Mouse (Mus musculus): Measurements from ENCODE around the gene Flnb. TPM values are rescaled to one million over a fixed set of nuclear protein-coding genes. Genes with fewer than 3 reads are reported as not detected.
A peak's percentile ranks its signal among the peaks of the same experiment; 100 is the strongest.

Flnb gene
- total and polyA plus RNA-seq, 3 experiments, result 29.5 to 74.0 (median 61.6) TPM

DNA sequence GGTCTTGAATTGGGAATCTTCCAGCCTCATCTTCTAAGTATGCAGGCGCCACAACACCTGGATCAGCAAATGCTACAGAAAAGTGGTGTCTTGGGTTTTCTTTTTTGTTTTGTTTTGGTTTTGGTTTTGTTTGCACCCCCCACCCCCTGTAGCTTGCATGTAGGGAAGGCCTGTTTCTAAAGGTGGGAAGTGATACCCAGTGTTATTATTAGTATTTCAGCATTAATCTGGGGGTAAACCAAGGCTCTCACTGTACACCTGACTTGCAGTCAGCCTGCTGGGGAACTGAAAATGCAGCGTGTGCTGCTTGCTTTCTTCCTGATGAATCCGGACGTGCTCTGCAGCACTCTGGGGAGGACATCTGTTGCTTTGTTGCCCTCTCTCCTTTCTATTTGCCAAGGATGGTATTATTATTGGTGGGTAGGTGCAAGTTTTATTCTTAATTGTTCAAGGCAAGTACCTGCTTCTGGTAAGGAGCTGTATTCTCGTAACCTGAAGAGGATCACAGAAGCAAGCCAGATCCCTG lies 20.9 kb downstream of the Flnb start:
- Histone ChIP-seq H3K79me2 (replicated peaks; ENCODE audit: control insufficient read depth, extremely low read depth, insufficient read depth, poor library complexity, severe bottlenecking) (peaks cover 33% of the 10 kb centered on the region), H3K27ac (ENCODE audit: insufficient read depth, low read depth) (peak overlapping the region; percentile 30; the same call in 1 of the 2 replicates), H3K9ac (ENCODE audit: insufficient read depth, low read depth) (no peak overlapping the region), H3K27me3 (replicated peaks) (no peaks in the 10 kb centered on the region), H3K9me3 (replicated peaks; ENCODE audit: low read length) (no peaks in the 10 kb centered on the region), H3K36me3 (replicated peaks in 1 of 2; ENCODE audit: control insufficient read depth in 1 of 2, insufficient read depth in 1 of 2, low read length in 1 of 2) (peaks cover 4 to 76% of the 10 kb centered on the region in 2 experiments), H3K4me1 (ENCODE audit: control insufficient read depth in 1 of 2, insufficient read depth in 2 of 2) (peaks cover 18 to 87% of the 10 kb centered on the region in 2 experiments), H3K4me2 (ENCODE audit: insufficient read depth, low read depth, poor library complexity, severe bottlenecking) (peak overlapping the region; percentile 67), H3K4me3 (replicated peaks in 1 of 3; ENCODE audit: low read depth in 2 of 3, low read length in 2 of 3, poor library complexity in 1 of 3) (peak overlapping the region in 1 of 3 experiments; percentile 0)
- TF ChIP-seq EP300 (IDR thresholded peaks at IDR 0.05; ENCODE audit: low read length), result peak; percentile 59
- no peak for TF ChIP-seq RAD21 (IDR thresholded peaks at IDR 0.05; ENCODE audit: low read depth, low read length)
- TF ChIP-seq MAX (IDR thresholded peaks at IDR 0.05; ENCODE audit: low read length), result no peak; the same call in 1 of the 2 replicates
- no peak for TF ChIP-seq USF1 (IDR thresholded peaks at IDR 0.05; ENCODE audit: low read depth, low read length)
- TF ChIP-seq POLR2AphosphoS2 (IDR thresholded peaks at IDR 0.05; ENCODE audit: low read depth, low read length), result no peak
- TF ChIP-seq SIN3A (IDR thresholded peaks at IDR 0.05; ENCODE audit: low read length), result 0 out of 2 replicates have a peak, but pooled peaks have one; percentile 24
- peak; percentile 57; the same call in 1 of the 2 replicates for TF ChIP-seq BHLHE40 (IDR thresholded peaks at IDR 0.05; ENCODE audit: low read depth, low read length)
- TF ChIP-seq MEF2A (IDR thresholded peaks at IDR 0.05; ENCODE audit: borderline replicate concordance, low read depth, low read length), result peak; percentile 55; the same call in 1 of the 2 replicates
- 0 out of 2 replicates have a peak, but pooled peaks have one; percentile 30 for TF ChIP-seq IRF4 (IDR thresholded peaks at IDR 0.05; ENCODE audit: low read depth, low read length)
- peak; percentile 47 for TF ChIP-seq TCF12 (IDR thresholded peaks at IDR 0.05; ENCODE audit: low read depth, low read length)
- TF ChIP-seq KAT2A (IDR thresholded peaks at IDR 0.05; ENCODE audit: insufficient replicate concordance, low read length), result no peak
- 0 out of 2 replicates have a peak, but pooled peaks have one; percentile 27 for TF ChIP-seq MXI1 (IDR thresholded peaks at IDR 0.05; ENCODE audit: low read depth, low read length)
- no peak for TF ChIP-seq SMC3 (IDR thresholded peaks at IDR 0.05; ENCODE audit: low read depth, low read length)
- TF ChIP-seq ELF1 (IDR thresholded peaks at IDR 0.05; ENCODE audit: low read depth, low read length), result peak; percentile 20; the same call in 1 of the 2 replicates
- TF ChIP-seq ETS1 (conservative IDR thresholded peaks at IDR 0.05; ENCODE audit: low read depth, low read length), result peak; percentile 63
- in situ Hi-C loops (cut with MboI; ENCODE audit: low pct_ligation_motif_present, low pct_unique_long_range_greater_than_20kb, low sequenced_read_pairs), result no loop called here
- peak; percentile 49 for DNase-seq (ENCODE audit: extremely low read depth)
- dilution Hi-C loops (cut with MboI; ENCODE audit: extremely low pct_ligation_motif_present, extremely low pct_unique_long_range_greater_than_20kb, low sequenced_read_pairs), result no loop called here

GRCm38 (mm10) chr14:7839950-7840514 lies 22.3 kb downstream of the Flnb start:
- Histone ChIP-seq H3K4me3 (replicated peaks in 1 of 3; ENCODE audit: low read depth in 2 of 3, low read length in 2 of 3, poor library complexity in 1 of 3) (no peak overlapping the region), H3K9me3 (replicated peaks; ENCODE audit: low read length) (no peaks in the 10 kb centered on the region), H3K27me3 (replicated peaks) (no peaks in the 10 kb centered on the region)

More at GRCm38 (mm10) chr14:7839950-7840514, 22.3 kb downstream of the Flnb start:
- peaks cover 4 to 78% of the 10 kb centered on the region in 2 experiments for H3K36me3 ChIP-seq (replicated peaks in 1 of 2; ENCODE audit: control insufficient read depth in 1 of 2, insufficient read depth in 1 of 2, low read length in 1 of 2)
- TF ChIP-seq CHD2 (IDR thresholded peaks at IDR 0.05; ENCODE audit: low read length), result no peak
- no peak for TF ChIP-seq UBTF (IDR thresholded peaks at IDR 0.05; ENCODE audit: low read depth, low read length)
- no peak for TF ChIP-seq TCF12 (IDR thresholded peaks at IDR 0.05; ENCODE audit: low read depth, low read length)
- TF ChIP-seq POLR2AphosphoS2 (IDR thresholded peaks at IDR 0.05; ENCODE audit: low read depth, low read length), result no peak
- no peak for TF ChIP-seq ZKSCAN1 (IDR thresholded peaks at IDR 0.05; ENCODE audit: borderline replicate concordance, low read depth, low read length)
- no peak for TF ChIP-seq MEF2A (IDR thresholded peaks at IDR 0.05; ENCODE audit: borderline replicate concordance, low read depth, low read length)
- TF ChIP-seq MAFK (IDR thresholded peaks at IDR 0.05; ENCODE audit: insufficient replicate concordance, low read length), result no peak
- TF ChIP-seq NELFE (IDR thresholded peaks at IDR 0.05; ENCODE audit: low read depth, low read length), result no peak
- TF ChIP-seq ETS1 (conservative IDR thresholded peaks at IDR 0.05; ENCODE audit: low read depth, low read length), result no peak
- no peak for TF ChIP-seq GABPA (IDR thresholded peaks at IDR 0.05; ENCODE audit: insufficient replicate concordance, low read depth, low read length)
- TF ChIP-seq MXI1 (IDR thresholded peaks at IDR 0.05; ENCODE audit: low read depth, low read length), result no peak
- no peak for TF ChIP-seq POLR2A (IDR thresholded peaks at IDR 0.05; ENCODE audit: low read depth, low read length)
- TF ChIP-seq CTCF (conservative IDR thresholded peaks at IDR 0.05 in 1 of 2, IDR thresholded peaks at IDR 0.05 in 1 of 2; ENCODE audit: low read depth in 2 of 2, low read length in 2 of 2), result no peak
- TF ChIP-seq EP300 (IDR thresholded peaks at IDR 0.05; ENCODE audit: low read length), result no peak
- no peak for TF ChIP-seq MYC (IDR thresholded peaks at IDR 0.05; ENCODE audit: low read depth, low read length)
- no peak for TF ChIP-seq TBP (conservative IDR thresholded peaks at IDR 0.05; ENCODE audit: low read depth, low read length)
- no peak for TF ChIP-seq ZNF384 (IDR thresholded peaks at IDR 0.05; ENCODE audit: low read depth, low read length)
- DNase-seq (ENCODE audit: extremely low read depth), result no peak
- dilution Hi-C loops (cut with MboI; ENCODE audit: extremely low pct_ligation_motif_present, extremely low pct_unique_long_range_greater_than_20kb, low sequenced_read_pairs) (no loop called here), in situ Hi-C loops (cut with MboI; ENCODE audit: low pct_ligation_motif_present, low pct_unique_long_range_greater_than_20kb, low sequenced_read_pairs) (no loop called here)
- peaks cover 29% of the 10 kb centered on the region for H3K79me2 ChIP-seq (replicated peaks; ENCODE audit: control insufficient read depth, extremely low read depth, insufficient read depth, poor library complexity, severe bottlenecking)
- H3K27ac ChIP-seq (ENCODE audit: insufficient read depth, low read depth), result no peak overlapping the region
- H3K4me1 ChIP-seq (ENCODE audit: control insufficient read depth in 1 of 2, insufficient read depth in 2 of 2), result peaks cover 18 to 85% of the 10 kb centered on the region in 2 experiments
- H3K9ac ChIP-seq (ENCODE audit: insufficient read depth, low read depth), result no peak overlapping the region
- no peak overlapping the region for H3K4me2 ChIP-seq (ENCODE audit: insufficient read depth, low read depth, poor library complexity, severe bottlenecking)
